Mouse (Mus musculus) liver, embryonic 12.5 days (tissue): ENCODE measurements around the gene Tln2. TPM values are rescaled to one million over a fixed set of nuclear protein-coding genes. Genes with fewer than 3 reads are reported as not detected.

Experiments
- ATAC-seq: fragments of 200-750 bp; cut with Nextera tagmentation; 2 replicates; pipeline ENCODE4 v1.8.0; 2017; ENCODE audit warnings: moderate number of reproducible peaks, mild to moderate bottlenecking, moderate library complexity
- H3K27ac ChIP-seq: fragments of 300-500 bp; sonication (generic); 2 replicates; pipeline ENCODE4 v1.5.1; 2016; ENCODE audit warnings: mild to moderate bottlenecking
- H3K27me3 ChIP-seq: fragments of 300-500 bp; sonication (generic); replicated peaks from 2 replicates; pipeline ENCODE4 v1.6.1; 2016; ENCODE audit warnings: mild to moderate bottlenecking, moderate library complexity
- H3K36me3 ChIP-seq: fragments of 300-500 bp; sonication (generic); 2 replicates; pipeline ENCODE4 v1.6.1; 2016; ENCODE audit warnings: mild to moderate bottlenecking, moderate library complexity
- H3K4me1 ChIP-seq: fragments of 300-500 bp; sonication (generic); 2 replicates; pipeline ENCODE4 v1.6.1; 2016
- H3K4me2 ChIP-seq: fragments of 300-500 bp; sonication (generic); 2 replicates; pipeline ENCODE4 v1.6.1; 2016; ENCODE audit warnings: mild to moderate bottlenecking, moderate library complexity
- H3K4me3 ChIP-seq: fragments of 300-500 bp; sonication (generic); 2 replicates; pipeline ENCODE4 v1.5.1; 2016; ENCODE audit warnings: mild to moderate bottlenecking, moderate library complexity
- H3K9ac ChIP-seq: fragments of 300-500 bp; sonication (generic); 2 replicates; pipeline ENCODE4 v1.6.1; 2016; ENCODE audit warnings: mild to moderate bottlenecking, moderate library complexity
- H3K9me3 ChIP-seq: fragments of 300-500 bp; sonication (generic); replicated peaks from 2 replicates; pipeline ENCODE4 v1.6.1; 2016; ENCODE audit warnings: mild to moderate bottlenecking, moderate library complexity
- WGBS: fragments of 180-500 bp; shearing (Covaris S2); methylation state at CpG from one replicate; pipeline ENCODE4 v1.1.7; 2016; ENCODE audit not compliant: insufficient replicate concordance; 5-methylcytosine and 5-hydroxymethylcytosine counted together
- polyA plus RNA-seq: library from polyadenylated mRNA; unstranded; fragments of >200 nt; fragmentation: Nextera tagmentation; extraction: Ambion mirVana; gene quantifications from 2 replicates; pipeline ENCODE4 v1.2.1, GENCODE M21; 2016

Tln2 gene
- polyA plus RNA-seq, 1 experiment from 2014 or later, result 5.0 TPM

DNA sequence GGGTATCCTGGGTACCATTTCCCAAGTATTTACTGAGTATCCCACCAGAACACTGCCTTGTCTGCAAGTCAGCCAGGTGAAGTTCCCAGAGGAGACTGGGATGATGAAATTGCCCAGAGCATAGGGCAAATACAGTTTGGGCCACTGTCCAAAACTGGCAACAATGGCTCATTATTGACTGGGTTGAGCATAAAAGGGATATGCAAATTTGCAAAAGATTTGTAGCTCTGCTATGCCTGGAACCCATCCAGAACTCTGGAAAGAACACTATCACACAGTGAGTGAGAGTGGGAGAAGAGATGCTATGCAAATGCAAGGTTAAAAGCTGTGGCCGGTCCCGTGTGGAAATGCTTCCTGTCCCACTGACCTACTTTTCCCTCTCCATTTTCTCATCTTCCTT is 63.1 kb downstream of the Tln2 start:
- no peaks in the 10 kb centered on the region for H3K36me3 ChIP-seq
- no peaks in the 10 kb centered on the region for H3K27me3 ChIP-seq
- H3K27ac ChIP-seq, result no peak overlapping the region
- no peaks in the 10 kb centered on the region for H3K9me3 ChIP-seq
- H3K4me1 ChIP-seq, result no peaks in the 10 kb centered on the region
- no peak overlapping the region for H3K4me3 ChIP-seq
- 42% methylated on average over 2 of the region's 2 CpGs for WGBS
- no peak for ATAC-seq
- H3K4me2 ChIP-seq, result no peak overlapping the region
- no peak overlapping the region for H3K9ac ChIP-seq

GRCm38 (mm10) chr9:67495350-67495749 is 64.2 kb downstream of the Tln2 start:
- Histone ChIP-seq H3K27ac (no peak overlapping the region), H3K36me3 (no peaks in the 10 kb centered on the region), H3K4me1 (no peaks in the 10 kb centered on the region), H3K4me2 (no peak overlapping the region), H3K9me3 (no peaks in the 10 kb centered on the region), H3K9ac (no peak overlapping the region), H3K4me3 (no peak overlapping the region), H3K27me3 (no peaks in the 10 kb centered on the region)
- no peak for ATAC-seq
- 32% methylated on average over 3 of the region's 3 CpGs for WGBS

- no peak for ATAC-seq
- WGBS, result 68% methylated on average over 8 of the region's 8 CpGs
These were observed 65.5 kb downstream of the Tln2 start for GRCm38 (mm10) chr9:67493876-67494552.

DNA sequence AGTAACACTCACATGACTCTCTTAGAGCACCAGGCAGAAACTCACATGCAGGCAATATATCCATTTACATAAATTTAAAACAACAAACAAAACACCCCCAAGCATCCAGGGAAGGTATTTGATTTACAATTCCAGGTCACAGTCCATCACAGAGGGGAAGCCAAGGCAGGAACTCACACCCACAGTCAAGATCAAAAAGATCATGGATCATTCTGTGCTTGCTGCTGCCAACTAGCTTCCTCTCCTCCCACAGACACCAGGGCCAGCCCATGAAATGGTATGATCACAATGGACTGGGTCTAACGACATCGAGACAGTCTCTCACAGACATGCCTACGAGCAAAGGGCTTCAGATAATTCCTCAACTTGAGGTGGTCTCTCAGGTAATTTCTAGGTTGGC is 70.1 kb downstream of the Tln2 start:
- no peak for ATAC-seq
- Histone ChIP-seq H3K9ac (no peak overlapping the region), H3K4me1 (peaks cover 6% of the 10 kb centered on the region; the same call in 1 of the 2 replicates), H3K4me3 (no peak overlapping the region), H3K36me3 (no peaks in the 10 kb centered on the region), H3K9me3 (no peaks in the 10 kb centered on the region), H3K27ac (no peak overlapping the region), H3K27me3 (0 out of 2 replicates have a peak, but pooled peaks cover 3% of the 10 kb centered on the region), H3K4me2 (no peak overlapping the region)
- 75% methylated on average over 3 of the region's 3 CpGs for WGBS

More at GRCm38 (mm10) chr9:67493876-67494552, 65.5 kb downstream of the Tln2 start:
- no peaks in the 10 kb centered on the region for H3K27me3 ChIP-seq
- no peaks in the 10 kb centered on the region for H3K4me1 ChIP-seq
- H3K9me3 ChIP-seq, result no peaks in the 10 kb centered on the region
- H3K4me3 ChIP-seq, result no peak overlapping the region
- H3K9ac ChIP-seq, result no peak overlapping the region
- no peaks in the 10 kb centered on the region for H3K36me3 ChIP-seq
- no peak overlapping the region for H3K27ac ChIP-seq
- no peak overlapping the region for H3K4me2 ChIP-seq

GRCm38 (mm10) chr9:67486621-67487020 is 72.9 kb downstream of the Tln2 start:
- Histone ChIP-seq H3K27me3 (0 out of 2 replicates have a peak, but pooled peaks cover 3% of the 10 kb centered on the region), H3K4me1 (peaks cover 6% of the 10 kb centered on the region; the same call in 1 of the 2 replicates), H3K27ac (no peak overlapping the region), H3K4me2 (no peak overlapping the region), H3K4me3 (no peak overlapping the region), H3K36me3 (no peaks in the 10 kb centered on the region), H3K9ac (no peak overlapping the region), H3K9me3 (no peaks in the 10 kb centered on the region)
- ATAC-seq, result no peak
- 55% methylated on average over 5 of the region's 5 CpGs for WGBS

DNA sequence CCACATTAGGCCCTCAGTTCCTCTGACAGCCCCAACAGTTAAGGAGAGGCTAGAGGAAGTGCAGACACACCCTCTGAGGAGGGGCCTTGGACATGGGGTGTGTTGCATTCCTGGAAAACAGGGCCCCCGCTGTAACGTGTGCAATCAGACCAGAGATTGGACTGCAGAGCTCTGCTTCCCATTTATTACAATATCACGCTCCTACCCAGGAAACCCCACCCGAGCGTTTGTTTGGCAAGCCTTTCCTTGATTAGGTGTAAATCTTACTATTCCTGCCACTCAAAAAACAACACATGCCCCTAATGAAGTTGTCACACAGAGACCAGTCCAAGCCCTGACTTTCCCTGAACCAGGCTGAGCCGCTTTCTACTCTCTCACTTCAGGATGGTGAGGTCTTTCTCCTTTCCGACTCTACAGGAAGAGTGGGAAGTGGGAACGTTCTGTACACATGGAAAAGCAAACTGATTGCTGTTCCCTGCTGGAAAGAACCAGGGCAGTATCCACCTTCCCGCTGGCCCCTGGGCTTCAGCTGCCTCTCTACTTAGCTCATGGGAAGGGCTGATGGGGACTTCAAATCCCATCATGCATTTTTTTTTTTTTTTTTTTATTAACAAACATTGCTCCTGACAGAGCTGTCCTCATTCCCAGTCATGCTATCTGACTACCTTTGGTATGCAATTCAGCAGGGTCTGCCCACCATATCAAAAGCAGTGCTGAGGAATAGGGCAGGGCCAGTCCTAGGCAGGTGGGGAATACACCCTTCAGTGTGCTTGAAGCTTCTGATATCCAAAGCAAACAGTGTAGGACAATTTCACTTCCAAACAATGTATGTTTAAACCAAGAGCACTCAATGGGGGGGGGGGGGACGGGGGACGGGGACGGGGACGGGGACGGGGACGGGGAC is 74.1 kb downstream of the Tln2 start:
- Histone ChIP-seq H3K4me1 (peaks cover 6% of the 10 kb centered on the region; the same call in 1 of the 2 replicates), H3K27ac (no peak overlapping the region), H3K27me3 (0 out of 2 replicates have a peak, but pooled peaks cover 3% of the 10 kb centered on the region), H3K4me3 (no peak overlapping the region), H3K9ac (no peak overlapping the region), H3K9me3 (no peaks in the 10 kb centered on the region), H3K36me3 (no peaks in the 10 kb centered on the region), H3K4me2 (no peak overlapping the region)
- 43% methylated on average over 14 of the region's 15 CpGs for WGBS
- no peak for ATAC-seq

GRCm38 (mm10) chr9:67482277-67482676 is 77.2 kb downstream of the Tln2 start:
- Histone ChIP-seq H3K4me2 (no peak overlapping the region), H3K4me1 (peaks cover 6% of the 10 kb centered on the region; the same call in 1 of the 2 replicates), H3K4me3 (no peak overlapping the region), H3K27ac (no peak overlapping the region), H3K9ac (no peak overlapping the region), H3K27me3 (0 out of 2 replicates have a peak, but pooled peaks cover 3% of the 10 kb centered on the region), H3K36me3 (no peaks in the 10 kb centered on the region), H3K9me3 (no peaks in the 10 kb centered on the region)
- ATAC-seq, result no peak
- WGBS, result 58% methylated on average over 1 of the region's 1 CpGs

DNA sequence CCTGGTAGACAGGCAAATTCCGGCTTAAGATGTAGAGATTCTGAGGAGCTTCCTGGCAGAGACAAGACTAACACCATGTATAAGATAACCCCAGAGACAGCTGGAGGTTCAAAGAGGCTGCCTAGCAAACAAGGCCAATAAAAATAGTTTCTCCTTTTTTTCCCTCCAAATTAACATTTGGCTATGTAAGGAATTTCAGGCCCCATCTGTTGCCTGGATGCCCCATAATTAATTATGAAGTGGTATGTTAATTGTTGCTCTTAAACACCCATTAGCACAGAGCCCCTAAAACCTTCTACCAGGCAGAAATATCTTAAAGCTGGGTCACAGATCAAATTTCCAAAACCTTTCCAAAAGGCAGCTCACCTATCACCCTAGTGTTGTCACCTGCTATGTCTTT is 77.7 kb downstream of the Tln2 start:
- Histone ChIP-seq H3K9ac (no peak overlapping the region), H3K4me1 (peaks cover 6% of the 10 kb centered on the region; the same call in 1 of the 2 replicates), H3K9me3 (no peaks in the 10 kb centered on the region), H3K36me3 (no peaks in the 10 kb centered on the region), H3K4me2 (no peak overlapping the region), H3K27me3 (0 out of 2 replicates have a peak, but pooled peaks cover 3% of the 10 kb centered on the region), H3K27ac (no peak overlapping the region), H3K4me3 (no peak overlapping the region)
- 25% methylated on average over 1 of the region's 1 CpGs for WGBS
- ATAC-seq, result no peak

GRCm38 (mm10) chr9:67477445-67477844 is 82.1 kb downstream of the Tln2 start:
- H3K27me3 ChIP-seq, result no peaks in the 10 kb centered on the region
- no peak overlapping the region for H3K4me2 ChIP-seq
- H3K9ac ChIP-seq, result no peak overlapping the region
- no peaks in the 10 kb centered on the region for H3K36me3 ChIP-seq
- WGBS, result 44% methylated on average over 3 of the region's 3 CpGs
- no peak overlapping the region for H3K27ac ChIP-seq
- no peaks in the 10 kb centered on the region for H3K9me3 ChIP-seq
- ATAC-seq, result no peak
- no peak overlapping the region for H3K4me3 ChIP-seq
- H3K4me1 ChIP-seq, result no peaks in the 10 kb centered on the region

- Histone ChIP-seq H3K27ac (no peak overlapping the region), H3K4me2 (no peak overlapping the region), H3K27me3 (no peaks in the 10 kb centered on the region), H3K4me1 (no peaks in the 10 kb centered on the region), H3K36me3 (no peaks in the 10 kb centered on the region), H3K9me3 (no peaks in the 10 kb centered on the region), H3K9ac (no peak overlapping the region), H3K4me3 (no peak overlapping the region)
- no peak for ATAC-seq
- 79% methylated on average over 5 of the region's 5 CpGs for WGBS
These were observed 83.3 kb downstream of the Tln2 start for GRCm38 (mm10) chr9:67476184-67476583.

- H3K4me3 ChIP-seq, result no peak overlapping the region
- H3K9me3 ChIP-seq, result no peaks in the 10 kb centered on the region
- no peak overlapping the region for H3K4me2 ChIP-seq
- no peaks in the 10 kb centered on the region for H3K36me3 ChIP-seq
- no peak overlapping the region for H3K9ac ChIP-seq
- peaks cover 10% of the 10 kb centered on the region; the same call in 1 of the 2 replicates for H3K4me1 ChIP-seq
- ATAC-seq, result no peak
- no peaks in the 10 kb centered on the region for H3K27me3 ChIP-seq
- 30% methylated on average over 11 of the region's 11 CpGs for WGBS
- no peak overlapping the region for H3K27ac ChIP-seq
These were observed 95.9 kb downstream of the Tln2 start for GRCm38 (mm10) chr9:67463440-67464122.
